Mouse (Mus musculus) kidney, adult 2 months (tissue): ENCODE measurements around the gene Olfr705. TPM values are rescaled to one million over a fixed set of nuclear protein-coding genes. Genes with fewer than 3 reads are reported as not detected.
"Not testable (repeated sequence)": the region's sequence is repeated elsewhere in the genome, so short reads cannot be mapped to it uniquely, and the experiment has no call there.

Source experiments
- DNase-seq: peaks from one replicate; pipeline ENCODE4 v3.0.0; 2021
- H3K27ac ChIP-seq: fragments of 200-500 bp; 2 replicates; pipeline ENCODE4 v1.5.1; 2012; ENCODE audit warnings: low read depth, low read length, control low read depth, inconsistent platforms; ENCODE audit not compliant: insufficient read depth
- H3K27me3 ChIP-seq: fragments of 200-500 bp; replicated peaks from 2 replicates; pipeline ENCODE4 v1.6.1; 2012; ENCODE audit warnings: mild to moderate bottlenecking, moderate library complexity, low read length, inconsistent platforms; ENCODE audit not compliant: control insufficient read depth, insufficient read depth
- H3K36me3 ChIP-seq: fragments of 200-500 bp; 2 replicates; pipeline ENCODE4 v1.6.1; 2012; ENCODE audit warnings: mild to moderate bottlenecking, moderate library complexity, low read length, inconsistent platforms; ENCODE audit not compliant: control insufficient read depth, insufficient read depth
- H3K4me1 ChIP-seq: fragments of 200-500 bp; 2 replicates; pipeline ENCODE4 v1.6.1; 2011; ENCODE audit warnings: low read length; ENCODE audit not compliant: control insufficient read depth, insufficient read depth
- H3K4me3 ChIP-seq: fragments of 200-500 bp; 2 replicates; pipeline ENCODE4 v1.5.1; 2011; ENCODE audit warnings: mild to moderate bottlenecking, low read depth, low read length, control low read depth; ENCODE audit not compliant: insufficient read depth
- CTCF ChIP-seq: fragments of 200-500 bp; conservative IDR thresholded peaks from 2 replicates; pipeline ENCODE4 v1.5.1; 2011; ENCODE audit warnings: low read depth, mild to moderate bottlenecking, control low read depth, low read length, moderate library complexity, mixed read lengths; ENCODE audit not compliant: insufficient read depth, insufficient read length
- POLR2A ChIP-seq: fragments of 200-500 bp; IDR thresholded peaks from one replicate; pipeline ENCODE4 v1.6.1; 2011; ENCODE audit warnings: low read depth, low read length, control low read depth
- WGBS: fragments of 180-500 bp; shearing (Covaris S2); methylation state at CpG from one replicate; pipeline ENCODE4 v1.1.7; 2018; 5-methylcytosine and 5-hydroxymethylcytosine counted together
- polyA plus RNA-seq: library from polyadenylated mRNA; depleted of rRNA; stranded (reverse); fragments of >200 nt; gene quantifications from 2 replicates; pipeline ENCODE4 v1.2.3, GENCODE M21; 2012; rRNA removed

Olfr705 gene
- not detected in 2 replicates for polyA plus RNA-seq

DNA sequence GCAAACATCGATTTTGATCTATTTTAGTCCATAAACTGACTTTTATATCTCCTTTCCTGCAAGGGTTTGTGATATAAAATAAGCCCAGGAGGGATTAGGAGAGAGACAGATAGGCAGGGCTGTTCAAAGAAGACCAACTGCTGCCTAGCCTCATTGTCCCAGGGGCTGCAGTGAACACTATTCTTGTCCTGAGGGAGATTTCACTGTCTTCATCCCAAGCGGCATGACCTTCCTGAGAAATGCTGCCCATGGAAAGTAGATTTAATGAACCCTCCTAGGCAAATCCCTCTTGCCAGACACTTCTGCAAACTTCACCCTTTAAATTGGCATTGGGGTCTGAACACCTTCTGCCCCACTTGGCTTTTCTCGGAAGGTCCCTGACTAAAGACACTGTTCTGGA is at the start of gene Olfr705:
Olfr705 (minus strand) TSS at position 101 of the 400 bp plus-strand sequence.
- TF ChIP-seq POLR2A (no peak), CTCF (no peak)
- no peaks in the 10 kb centered on the region for H3K27me3 ChIP-seq
- no peaks in the 10 kb centered on the region for H3K36me3 ChIP-seq
- 80% methylated on average over 3 of the region's 3 CpGs for WGBS
- H3K4me3 ChIP-seq, result no peak within 1 kb of the TSS
- no peaks in the 10 kb centered on the region for H3K4me1 ChIP-seq
- H3K27ac ChIP-seq, result no peak within 1 kb of the TSS
- DNase-seq, result no peak

DNA sequence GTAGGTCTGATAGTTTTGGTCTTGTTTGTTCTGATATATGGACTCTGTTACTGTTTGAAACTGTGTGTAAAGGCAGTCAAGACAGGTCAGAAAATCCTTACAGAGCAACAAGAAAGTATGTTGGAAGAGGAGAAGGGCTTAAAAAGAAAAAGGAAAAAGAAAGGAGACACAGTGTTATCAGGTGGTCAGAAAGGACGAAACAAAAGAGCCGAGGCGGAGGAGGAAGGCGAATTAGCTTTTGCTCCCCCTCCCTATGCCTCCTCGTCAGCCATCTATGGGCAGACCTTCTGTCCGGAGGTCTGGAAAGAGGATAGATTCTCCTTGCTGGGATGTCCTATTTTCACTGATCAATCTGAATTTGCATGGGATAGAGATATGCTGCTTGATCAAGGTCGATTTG is 44.3 kb upstream of the Olfr705 start:
- H3K27me3 ChIP-seq, H3K4me3 ChIP-seq, H3K4me1 ChIP-seq, H3K36me3 ChIP-seq, H3K27ac ChIP-seq, DNase-seq: not testable (repeated sequence)
- WGBS, result 91% methylated on average over 7 of the region's 7 CpGs

DNA sequence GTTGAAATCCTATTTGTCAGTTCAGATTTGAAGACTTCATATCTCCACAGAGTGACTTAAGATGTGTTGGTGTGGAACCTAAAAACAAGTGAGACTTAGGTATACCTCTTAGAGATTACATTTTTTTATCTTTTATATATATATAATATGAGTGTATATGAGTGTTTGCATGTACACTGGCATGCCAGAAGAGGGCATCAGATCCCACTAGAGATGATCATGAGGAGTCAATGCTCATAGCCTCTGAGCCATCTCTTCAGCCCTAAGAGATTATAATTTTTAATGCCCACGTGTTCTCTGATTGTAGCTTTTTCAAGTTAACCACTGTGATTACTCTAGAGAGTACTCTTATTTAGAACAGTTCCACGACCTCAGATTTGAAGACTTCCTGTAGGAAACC is 31.0 kb upstream of the Olfr705 start, which contains the start of gene Olfr1532-ps1:
Olfr1532-ps1 (plus strand) TSS at position 326 of the 400 bp plus-strand sequence.
- 65% methylated on average over 2 of the region's 2 CpGs for WGBS
- Histone ChIP-seq H3K4me3 (no peak within 1 kb of the TSS), H3K27ac (no peak within 1 kb of the TSS), H3K27me3 (no peaks in the 10 kb centered on the region), H3K4me1 (no peaks in the 10 kb centered on the region), H3K36me3 (no peaks in the 10 kb centered on the region)
- TF ChIP-seq CTCF (no peak), POLR2A (no peak)
- no peak for DNase-seq

DNA sequence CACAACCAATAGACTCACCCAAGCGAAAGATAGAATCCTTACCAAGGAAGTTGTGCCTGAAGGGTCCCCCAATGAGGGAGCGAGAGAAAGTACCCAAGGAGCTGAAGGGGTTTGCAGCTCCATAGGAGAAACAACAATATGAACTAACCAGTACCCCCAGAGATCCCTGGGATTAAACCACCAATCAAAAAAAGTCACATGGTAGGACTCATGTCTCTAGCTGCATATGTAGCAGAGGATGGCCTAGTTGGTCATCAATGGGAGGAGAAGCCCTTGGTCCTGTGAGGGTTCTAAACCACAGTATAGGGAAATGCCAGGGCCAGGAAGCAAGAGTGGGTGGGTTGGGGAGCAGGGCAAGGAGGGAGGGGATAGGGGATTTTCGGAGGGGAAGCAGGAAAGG is 24.4 kb upstream of the Olfr705 start, which contains the start of gene Olfr707:
Olfr707 (minus strand) TSS at position 101 of the 400 bp plus-strand sequence.
- not testable (repeated sequence) for H3K36me3 ChIP-seq, H3K27me3 ChIP-seq, DNase-seq, H3K27ac ChIP-seq, H3K4me1 ChIP-seq, H3K4me3 ChIP-seq
- 74% methylated on average over 3 of the region's 3 CpGs for WGBS

DNA sequence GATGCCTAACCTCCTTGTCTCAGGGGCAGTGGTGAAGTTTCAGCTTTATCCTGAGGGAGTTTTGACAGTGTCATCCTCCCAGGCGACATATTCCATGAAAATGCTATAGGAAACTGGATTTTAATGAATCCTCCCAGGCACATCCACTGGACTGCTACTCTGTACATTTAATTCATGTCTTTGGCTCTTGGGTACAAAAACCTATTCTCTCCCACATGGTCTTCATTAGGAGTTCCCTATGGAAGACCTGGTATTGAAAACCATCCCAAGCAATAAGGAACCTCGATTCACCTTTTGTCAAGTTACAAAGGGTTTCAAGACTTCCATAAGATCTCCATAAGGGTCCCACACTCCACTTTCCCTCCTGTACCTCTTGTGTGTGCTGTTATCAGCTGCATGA is 11.4 kb upstream of the Olfr705 start, which contains the start of gene Olfr706:
Olfr706 (minus strand) TSS at position 101 of the 400 bp plus-strand sequence.
- no peaks in the 10 kb centered on the region for H3K4me1 ChIP-seq
- no peak within 1 kb of the TSS for H3K27ac ChIP-seq
- TF ChIP-seq CTCF, result no peak
- no peak for TF ChIP-seq POLR2A
- H3K4me3 ChIP-seq, result no peak within 1 kb of the TSS
- no peaks in the 10 kb centered on the region for H3K36me3 ChIP-seq
- H3K27me3 ChIP-seq, result no peaks in the 10 kb centered on the region
- DNase-seq, result no peak
- 68% methylated on average over 2 of the region's 2 CpGs for WGBS

DNA sequence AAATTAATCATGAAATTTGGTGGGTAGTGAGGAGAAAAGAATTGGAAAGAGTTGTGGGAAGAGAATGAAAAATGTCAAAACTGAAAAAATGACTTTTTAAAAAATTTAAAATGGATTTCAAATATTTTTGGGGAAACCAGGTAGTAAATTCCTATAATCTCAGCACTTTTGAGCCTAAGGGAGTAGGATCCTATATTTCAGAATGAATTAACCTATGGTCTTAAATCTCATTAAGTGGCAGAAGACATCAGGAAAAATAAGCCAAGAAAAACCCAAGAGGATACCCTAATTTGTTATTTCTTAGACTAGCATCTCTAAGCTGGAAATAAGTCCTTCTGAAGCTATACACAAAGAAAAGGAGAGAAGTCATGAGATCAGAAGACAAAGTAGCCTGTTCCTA is 13.8 kb downstream of the Olfr705 start, which contains the start of gene Olfr704:
Olfr704 (plus strand) TSS at position 301 of the 400 bp plus-strand sequence.
- Histone ChIP-seq H3K36me3 (no peaks in the 10 kb centered on the region), H3K27me3 (no peaks in the 10 kb centered on the region), H3K27ac (no peak within 1 kb of the TSS), H3K4me1 (no peaks in the 10 kb centered on the region), H3K4me3 (no peak within 1 kb of the TSS)
- no peak for DNase-seq
- no peak for TF ChIP-seq POLR2A
- no peak for TF ChIP-seq CTCF

DNA sequence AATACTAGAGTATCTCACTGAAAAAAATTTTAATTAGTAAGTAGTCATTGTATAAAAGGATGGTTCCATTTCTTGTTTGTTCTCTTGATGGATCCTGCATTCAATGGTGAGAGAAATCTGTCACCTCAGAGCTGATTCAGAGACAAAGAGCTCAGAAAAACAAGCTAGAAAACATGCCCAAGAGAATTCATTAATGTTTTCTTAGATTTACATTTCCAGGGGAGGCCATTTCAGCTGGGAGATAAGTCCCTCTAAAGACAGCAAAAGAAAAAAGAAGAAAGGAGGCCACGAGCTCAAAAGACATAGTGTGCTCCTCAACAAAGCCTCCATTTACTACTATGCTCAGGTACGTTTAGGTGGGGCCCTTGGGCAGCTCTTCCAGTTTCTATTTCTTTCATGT is 33.6 kb downstream of the Olfr705 start, which contains the start of gene Olfr703:
Olfr703 (plus strand) TSS at position 301 of the 400 bp plus-strand sequence.
- H3K4me3 ChIP-seq, result no peak within 1 kb of the TSS
- no peaks in the 10 kb centered on the region for H3K4me1 ChIP-seq
- no peak for DNase-seq
- H3K36me3 ChIP-seq, result no peaks in the 10 kb centered on the region
- H3K27me3 ChIP-seq, result no peaks in the 10 kb centered on the region
- TF ChIP-seq POLR2A, result no peak
- TF ChIP-seq CTCF, result no peak
- no peak within 1 kb of the TSS for H3K27ac ChIP-seq
- 61% methylated on average over 2 of the region's 2 CpGs for WGBS

DNA sequence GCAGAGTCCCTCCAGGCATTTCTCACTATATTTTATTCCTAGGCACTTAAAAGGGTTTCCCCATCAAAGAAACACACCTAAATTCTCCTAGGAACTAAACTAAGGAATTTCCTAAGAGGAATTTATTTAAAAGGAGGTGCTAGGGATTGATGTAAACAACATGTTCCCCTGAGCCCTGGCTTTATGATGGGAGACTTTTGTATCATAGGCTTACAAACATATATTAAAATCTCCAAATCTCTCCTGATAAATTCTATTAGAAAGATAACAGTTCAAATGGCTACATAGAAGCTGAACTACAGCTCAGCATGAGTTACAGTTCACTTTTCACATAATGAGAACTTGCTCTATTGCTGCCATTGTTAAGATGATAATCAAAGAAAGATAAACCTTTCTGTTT is 42.9 kb downstream of the Olfr705 start, which contains the start of gene Olfr702:
Olfr702 (minus strand) TSS at position 101 of the 400 bp plus-strand sequence.
- no peak within 1 kb of the TSS for H3K4me3 ChIP-seq

More for the DNA sequence above, 42.9 kb downstream of the Olfr705 start, which contains the start of gene Olfr702:
- no peak for DNase-seq
- H3K4me1 ChIP-seq, result no peaks in the 10 kb centered on the region
- H3K27ac ChIP-seq, result no peak within 1 kb of the TSS
- no peaks in the 10 kb centered on the region for H3K36me3 ChIP-seq
- TF ChIP-seq CTCF, result no peak
- TF ChIP-seq POLR2A, result no peak
- no peaks in the 10 kb centered on the region for H3K27me3 ChIP-seq

Other genes starting within 250 kb of the Olfr705 start
- not detected in 2 replicates for gene Olfr693, start 196.3 kb downstream of the Olfr705 start, polyA plus RNA-seq
- not detected in 2 replicates for gene Olfr694, start 185.1 kb downstream of the Olfr705 start, polyA plus RNA-seq
- not detected in 2 replicates for gene Olfr695, start 160.5 kb downstream of the Olfr705 start, polyA plus RNA-seq
- gene Olfr697, start 134.4 kb downstream of the Olfr705 start, polyA plus RNA-seq, result not detected in 2 replicates
- not detected in 2 replicates for gene Olfr698, start 121.5 kb downstream of the Olfr705 start, polyA plus RNA-seq
- gene Olfr699, start 83.7 kb downstream of the Olfr705 start, polyA plus RNA-seq, result not detected in 2 replicates
- gene Olfr700, start 68.1 kb downstream of the Olfr705 start, polyA plus RNA-seq, result not detected in 2 replicates
- gene Olfr701, start 62.8 kb downstream of the Olfr705 start, polyA plus RNA-seq, result not detected in 2 replicates
- gene Olfr702, start 43.0 kb downstream of the Olfr705 start, polyA plus RNA-seq, result not detected in 2 replicates
- gene Olfr703, start 33.5 kb downstream of the Olfr705 start, polyA plus RNA-seq, result not detected in 2 replicates
- gene Olfr704, start 13.7 kb downstream of the Olfr705 start, polyA plus RNA-seq, result not detected in 2 replicates
- not detected in 2 replicates for gene Olfr706, start 11.3 kb upstream of the Olfr705 start, polyA plus RNA-seq
- gene Olfr707, start 24.4 kb upstream of the Olfr705 start, polyA plus RNA-seq, result not detected in 2 replicates
- gene Olfr1532-ps1, start 31.1 kb upstream of the Olfr705 start, polyA plus RNA-seq, result not detected in 2 replicates
- gene Olfr709-ps1, start 55.3 kb upstream of the Olfr705 start, polyA plus RNA-seq, result not detected in 2 replicates
- not detected in 2 replicates for gene Olfr710, start 71.4 kb upstream of the Olfr705 start, polyA plus RNA-seq
- gene Olfr6, start 87.0 kb upstream of the Olfr705 start, polyA plus RNA-seq, result not detected in 2 replicates
- not detected in 2 replicates for gene Olfr711, start 98.6 kb upstream of the Olfr705 start, polyA plus RNA-seq
- gene Olfr2, start 129.2 kb upstream of the Olfr705 start, polyA plus RNA-seq, result not detected in 2 replicates
- gene Olfr713, start 154.3 kb upstream of the Olfr705 start, polyA plus RNA-seq, result not detected in 2 replicates
- gene Olfr714, start 194.1 kb upstream of the Olfr705 start, polyA plus RNA-seq, result not detected in 2 replicates
- not detected in 2 replicates for gene Olfr17, start 216.3 kb upstream of the Olfr705 start, polyA plus RNA-seq
- gene Olfr715b, start 233.5 kb upstream of the Olfr705 start, polyA plus RNA-seq, result not detected in 2 replicates